Comparison of ENCODE assay signal across 17 mouse cellular contexts in the genomic region with DNA sequence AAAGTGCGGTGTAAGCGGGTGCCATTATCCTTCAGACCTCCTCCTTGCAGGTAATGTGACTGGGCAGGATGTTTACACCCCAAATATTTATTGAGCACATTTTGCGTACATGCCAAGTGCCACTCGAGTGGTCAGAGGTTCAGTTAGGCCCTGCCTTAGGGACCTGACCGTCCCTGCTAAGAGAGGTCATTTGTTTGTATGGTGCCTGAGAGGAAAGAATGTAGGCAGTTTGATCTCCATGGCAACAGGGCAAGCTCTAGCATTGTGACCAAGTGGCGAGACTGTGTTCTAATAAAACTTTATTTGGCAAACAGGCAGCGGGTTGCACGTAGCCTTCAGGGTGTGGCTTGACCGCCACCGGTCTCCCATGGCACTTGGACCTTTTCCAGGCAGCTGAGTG. TPM values are rescaled to one million over a fixed set of nuclear protein-coding genes. Genes with fewer than 3 reads are reported as not detected.
DNase-seq lines count a peak whose midpoint lies in the region; ATAC-seq and TF ChIP-seq lines count a peak whose summit lies in the region.
"Had no signal": no experiment of that assay in that cellular context is flagged by ENCODE, and none has a peak within 500 bp of the region (broad histone marks: within the 10 kb centered on the region; RNA-seq: fewer than 3 reads in every experiment).

No protein-coding gene starts in this region.

- peak; percentile 50 for DNase-seq in embryo, embryonic 10 days (ENCODE audit: low spot score)
- no peak for DNase-seq in embryo, embryonic 9.5 days (ENCODE audit: extremely low spot score)
- DNase-seq in kidney, postnatal 0 days (ENCODE audit: low spot score), result no peak
- DNase-seq in lung, postnatal 14 days, result peak; percentile 40
- DNase-seq in frontal cortex, postnatal 14 days (ENCODE audit: low spot score in 2 of 2), result no peak
- DNase-seq in frontal cortex, adult 2 months (ENCODE audit: extremely low spot score in 1 of 2, low spot score in 1 of 2), result no peak
- no peak for DNase-seq in heart, adult 11 months
- DNase-seq: cerebellum, adult 11 months; forebrain, postnatal 0 days; layer of hippocampus, postnatal 36 days; thymus, postnatal 25 days had no signal

- TF ChIP-seq CTCF in E14TG2a.4 (conservative IDR thresholded peaks at IDR 0.05; ENCODE audit: low read length), result no peak
- TF ChIP-seq CTCF in kidney, postnatal 0 days (IDR thresholded peaks at IDR 0.05; ENCODE audit: low read depth), result no peak

- H3K4me3 ChIP-seq in E14TG2a.4 (replicated peaks; ENCODE audit: low read length), result peak overlapping the region; percentile 29; the same call in 1 of the 2 replicates
- no peak overlapping the region for H3K4me3 ChIP-seq in kidney, postnatal 0 days (replicated peaks; ENCODE audit: low read depth, low read length)
- H3K4me3 ChIP-seq: erythroblast, embryonic 14.5 days; heart, embryonic 15.5 days; hindbrain, embryonic 13.5 days; midbrain, embryonic 13.5 days had no signal

- 0 out of 2 replicates have a peak, but pooled peaks have one; percentile 26 for ATAC-seq in kidney, postnatal 0 days (replicated peaks; ENCODE audit: low FRiP score, low read depth)
- ATAC-seq: activated CD4-positive, CD25-positive, alpha-beta regulatory T cell, adult 4 months; forebrain, postnatal 0 days; midbrain, embryonic 13.5 days had no signal

- H3K4me1 ChIP-seq in E14TG2a.4 (replicated peaks; ENCODE audit: low read depth, low read length), result peaks cover 27% of the 10 kb centered on the region
- H3K4me1 ChIP-seq in kidney, postnatal 0 days (replicated peaks; ENCODE audit: insufficient read depth, low read length), result no peaks in the 10 kb centered on the region
- H3K4me1 ChIP-seq: heart, embryonic 15.5 days had no signal

- no peak overlapping the region for H3K9ac ChIP-seq in kidney, postnatal 0 days (ENCODE audit: low read depth, low read length)
- H3K9ac ChIP-seq: forebrain, postnatal 0 days; heart, embryonic 15.5 days; hindbrain, embryonic 13.5 days; midbrain, embryonic 13.5 days had no signal

- H3K27ac ChIP-seq in kidney, postnatal 0 days, result no peak overlapping the region
- H3K27ac ChIP-seq: heart, embryonic 15.5 days; hindbrain, embryonic 13.5 days; midbrain, embryonic 13.5 days had no signal

- WGBS in kidney, postnatal 0 days, result 82% methylated on average over 10 of the region's 10 CpGs

- no peaks in the 10 kb centered on the region for H3K9me3 ChIP-seq in E14TG2a.4 (ENCODE audit: low read length)
- H3K9me3 ChIP-seq in kidney, postnatal 0 days (replicated peaks; ENCODE audit: low read length), result no peaks in the 10 kb centered on the region
- H3K9me3 ChIP-seq: midbrain, embryonic 13.5 days had no signal

- H3K27me3 ChIP-seq in E14TG2a.4 (ENCODE audit: insufficient read depth, low read length), result no peaks in the 10 kb centered on the region
- H3K27me3 ChIP-seq in kidney, postnatal 0 days (ENCODE audit: insufficient read depth, low read length), result no peaks in the 10 kb centered on the region
- H3K27me3 ChIP-seq: heart, embryonic 15.5 days; hindbrain, embryonic 13.5 days; midbrain, embryonic 13.5 days had no signal

- H3K4me2 ChIP-seq in kidney, postnatal 0 days (ENCODE audit: low read length), result no peak overlapping the region
- H3K4me2 ChIP-seq: heart, embryonic 15.5 days; hindbrain, embryonic 13.5 days; midbrain, embryonic 13.5 days had no signal

- H3K36me3 ChIP-seq in E14TG2a.4 (ENCODE audit: insufficient read depth, low read length), result no peaks in the 10 kb centered on the region; the same call in 1 of the 2 replicates
- H3K36me3 ChIP-seq in kidney, postnatal 0 days (ENCODE audit: insufficient read depth, low read length), result no peaks in the 10 kb centered on the region
- H3K36me3 ChIP-seq: heart, embryonic 15.5 days; hindbrain, embryonic 13.5 days; midbrain, embryonic 13.5 days had no signal

RNA-seq across cellular contexts. Expression of a gene that starts 7.9 kb away (rescaled TPM):
- polyA plus RNA-seq in kidney, postnatal 0 days (2015; fragmentation: Nextera tagmentation; extraction: Ambion mirVana), result 792 and 845 TPM in 2 replicates
- 44.6 and 57.4 TPM in 2 replicates for polyA plus RNA-seq in frontal cortex, adult 2 months (2012; rRNA removed)
- polyA plus RNA-seq: erythroblast, embryonic 14.5 days had no signal

RNA-seq across cellular contexts. Expression of a gene that starts 12.1 kb away (rescaled TPM):
- polyA plus RNA-seq in kidney, postnatal 0 days (2015; fragmentation: Nextera tagmentation; extraction: Ambion mirVana), result 2.3 and 2.8 TPM in 2 replicates
- 17.6 and 18.7 TPM in 2 replicates for polyA plus RNA-seq in frontal cortex, adult 2 months (2012; rRNA removed)
- polyA plus RNA-seq: activated CD4-positive, CD25-positive, alpha-beta regulatory T cell, adult 4 months; erythroblast, embryonic 14.5 days had no signal

RNA-seq across cellular contexts. Expression of a gene that starts 56.6 kb away (rescaled TPM):
- 17.2 and 18.1 TPM in 2 replicates for polyA plus RNA-seq in kidney, postnatal 0 days (2015; fragmentation: Nextera tagmentation; extraction: Ambion mirVana)
- 59.7 and 61.4 TPM in 2 replicates for polyA plus RNA-seq in frontal cortex, adult 2 months (2012; rRNA removed)

Comparison
In these comparisons a context has a peak if more than half of its experiments do, and no peak if none do; other contexts are left out.
1. DNase-seq: peak in embryo, embryonic 10 days (single experiment) and lung, postnatal 14 days (single experiment); none in embryo, embryonic 9.5 days (single experiment), kidney, postnatal 0 days (single experiment), frontal cortex, postnatal 14 days (0 of 2), frontal cortex, adult 2 months (0 of 2) and heart, adult 11 months (single experiment).
2. RNA of a gene that starts 7.9 kb away (polyA plus RNA-seq): 792 to 845 TPM in kidney, postnatal 0 days; 44.6 to 57.4 TPM in frontal cortex, adult 2 months; every median in the first group is over 10 times any median in the second.